Mouse (Mus musculus): ENCODE measurements around the gene Hsd3b7.

Hsd3b7 gene

GRCm38 (mm10) chr7:127776426-127776825, 24.0 kb upstream of the Hsd3b7 start, which contains the start of gene Setd1a:
TSS of gene Setd1a (plus strand) at chr7:127776670.
- DNase-seq (ENCODE audit: low spot score) = peak; percentile 86

GRCm38 (mm10) chr7:127776878-127777473, 23.4 kb upstream of the Hsd3b7 start:
- peak; percentile 94 for DNase-seq (ENCODE audit: low spot score)

- DNase-seq (ENCODE audit: low spot score) = no peak
Observed at GRCm38 (mm10) chr7:127777474-127778266, 22.7 kb upstream of the Hsd3b7 start.

- DNase-seq (ENCODE audit: low spot score) = no peak
Observed at GRCm38 (mm10) chr7:127778350-127778749, 22.1 kb upstream of the Hsd3b7 start.

- no peak for DNase-seq (ENCODE audit: low spot score)
Observed at GRCm38 (mm10) chr7:127785308-127785707, 15.1 kb upstream of the Hsd3b7 start, which contains the start of gene Gm49388. TSS of gene Gm49388 (plus strand) at chr7:127785608.

- no peak for DNase-seq (ENCODE audit: low spot score)
Observed at GRCm38 (mm10) chr7:127797076-127797845, 3.1 kb upstream of the Hsd3b7 start.

GRCm38 (mm10) chr7:127798591-127798990, 1.8 kb upstream of the Hsd3b7 start:
- DNase-seq (ENCODE audit: low spot score) = no peak

GRCm38 (mm10) chr7:127799211-127799610, 1.2 kb upstream of the Hsd3b7 start:
- DNase-seq (ENCODE audit: low spot score) = no peak

GRCm38 (mm10) chr7:127799738-127800137, 666 bp upstream of the Hsd3b7 start:
- DNase-seq (ENCODE audit: low spot score) = no peak

GRCm38 (mm10) chr7:127801010-127801621, 712 bp downstream of the Hsd3b7 start:
- DNase-seq (ENCODE audit: low spot score) = no peak

- DNase-seq (ENCODE audit: low spot score) = no peak
Observed at GRCm38 (mm10) chr7:127802313-127802712, 1.9 kb downstream of the Hsd3b7 start.

- DNase-seq (ENCODE audit: low spot score) = no peak
Observed at GRCm38 (mm10) chr7:127808821-127809220, 8.4 kb downstream of the Hsd3b7 start.

GRCm38 (mm10) chr7:127809846-127810245, 9.4 kb downstream of the Hsd3b7 start:
- DNase-seq (ENCODE audit: low spot score) = no peak

- no peak for DNase-seq (ENCODE audit: low spot score)
Observed at GRCm38 (mm10) chr7:127810650-127811049, 10.2 kb downstream of the Hsd3b7 start.

- no peak for DNase-seq (ENCODE audit: low spot score)
Observed at GRCm38 (mm10) chr7:127811240-127811639, 10.8 kb downstream of the Hsd3b7 start.

GRCm38 (mm10) chr7:127812292-127812691, 11.9 kb downstream of the Hsd3b7 start:
- DNase-seq (ENCODE audit: low spot score) = no peak

- DNase-seq (ENCODE audit: low spot score) = no peak
Observed at GRCm38 (mm10) chr7:127813821-127814220, 13.4 kb downstream of the Hsd3b7 start.

- DNase-seq (ENCODE audit: low spot score) = peak; percentile 59
Observed at GRCm38 (mm10) chr7:127814241-127814921, 14.0 kb downstream of the Hsd3b7 start.

- DNase-seq (ENCODE audit: low spot score) = no peak
Observed at GRCm38 (mm10) chr7:127815116-127815665, 14.8 kb downstream of the Hsd3b7 start.

GRCm38 (mm10) chr7:127815954-127816821, 15.8 kb downstream of the Hsd3b7 start:
- DNase-seq (ENCODE audit: low spot score) = peak; percentile 81
